Mouse (Mus musculus) hindbrain, embryonic 16.5 days (tissue): ENCODE data around the gene Prss44. TPM values are rescaled to one million over a fixed set of nuclear protein-coding genes. Genes with fewer than 3 reads are reported as not detected.
"Not testable (repeated sequence)": the region's sequence is repeated elsewhere in the genome, so short reads cannot be mapped to it uniquely, and the experiment has no call there.

Source experiments
- ATAC-seq: fragments of 200-750 bp; cut with Nextera tagmentation; 2 replicates; pipeline ENCODE4 v1.8.0; 2017; ENCODE audit warnings: moderate TSS enrichment, moderate library complexity
- H3K27ac ChIP-seq: fragments of 300-500 bp; sonication (generic); 2 replicates; pipeline ENCODE4 v1.5.1; 2014; ENCODE audit warnings: low read depth, mild to moderate bottlenecking, control low read depth, low read length, moderate library complexity
- H3K27me3 ChIP-seq: fragments of 300-500 bp; sonication (generic); replicated peaks from 2 replicates; pipeline ENCODE4 v1.6.1; 2014; ENCODE audit warnings: low read length; ENCODE audit not compliant: control insufficient read depth, insufficient read depth
- H3K36me3 ChIP-seq: fragments of 300-500 bp; sonication (generic); 2 replicates; pipeline ENCODE4 v1.6.1; 2014; ENCODE audit warnings: mild to moderate bottlenecking, low read length, moderate library complexity, mixed read lengths; ENCODE audit not compliant: control insufficient read depth, insufficient read depth
- H3K4me1 ChIP-seq: fragments of 300-500 bp; sonication (generic); 2 replicates; pipeline ENCODE4 v1.6.1; 2014; ENCODE audit warnings: low read depth, low read length; ENCODE audit not compliant: control insufficient read depth, insufficient read depth
- H3K4me2 ChIP-seq: fragments of 300-500 bp; sonication (generic); 2 replicates; pipeline ENCODE4 v1.6.1; 2014; ENCODE audit warnings: mild to moderate bottlenecking, low read length, control low read depth, moderate library complexity
- H3K4me3 ChIP-seq: fragments of 300-500 bp; sonication (generic); 2 replicates; pipeline ENCODE4 v1.5.1; 2014; ENCODE audit warnings: mild to moderate bottlenecking, low read length, control low read depth, moderate library complexity
- H3K9ac ChIP-seq: fragments of 300-500 bp; sonication (generic); 2 replicates; pipeline ENCODE4 v1.6.1; 2014; ENCODE audit warnings: low read depth, mild to moderate bottlenecking, control low read depth, low read length, moderate library complexity
- H3K9me3 ChIP-seq: fragments of 300-500 bp; sonication (generic); 2 replicates; pipeline ENCODE4 v1.6.1; 2014; ENCODE audit warnings: mild to moderate bottlenecking, low read length, moderate library complexity; ENCODE audit not compliant: control insufficient read depth
- WGBS: fragments of 180-500 bp; shearing (Covaris S2); extraction: QIAGEN DNeasy Blood & Tissue Kit; methylation state at CpG from one replicate; pipeline ENCODE4 v1.1.7; 2014; 5-methylcytosine and 5-hydroxymethylcytosine counted together
- polyA plus RNA-seq: library from polyadenylated mRNA; unstranded; fragments of >200 nt; fragmentation: Nextera tagmentation; extraction: Ambion mirVana; gene quantifications from 2 replicates; pipeline ENCODE4 v1.2.1, GENCODE M21; 2015

Prss44 gene
- polyA plus RNA-seq, 1 experiment from 2014 or later = not detected

DNA sequence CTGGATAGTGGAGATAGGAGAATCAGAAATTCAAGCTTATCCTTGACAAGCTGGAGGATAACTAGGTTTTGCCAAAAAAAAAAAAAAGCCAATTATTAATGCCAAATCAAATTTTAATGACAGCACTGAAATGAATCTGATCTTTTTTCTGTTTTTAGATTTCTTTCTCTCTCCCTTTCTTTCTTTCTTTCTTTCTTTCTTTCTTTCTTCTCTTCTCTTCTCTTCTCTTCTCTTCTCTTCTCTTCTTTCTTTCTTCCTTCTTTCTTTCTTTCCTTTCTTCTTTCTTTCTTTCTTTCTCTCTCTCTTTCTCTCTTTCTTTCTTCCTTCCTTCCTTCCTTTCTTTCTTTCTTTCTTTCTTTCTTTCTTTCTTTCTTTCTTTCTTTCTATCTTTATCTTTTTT, 6.8 kb downstream of the Prss44 start:
- not testable (repeated sequence) for H3K4me1 ChIP-seq, ATAC-seq, H3K36me3 ChIP-seq, H3K27me3 ChIP-seq, H3K9ac ChIP-seq, H3K4me2 ChIP-seq, H3K27ac ChIP-seq, H3K9me3 ChIP-seq, H3K4me3 ChIP-seq

DNA sequence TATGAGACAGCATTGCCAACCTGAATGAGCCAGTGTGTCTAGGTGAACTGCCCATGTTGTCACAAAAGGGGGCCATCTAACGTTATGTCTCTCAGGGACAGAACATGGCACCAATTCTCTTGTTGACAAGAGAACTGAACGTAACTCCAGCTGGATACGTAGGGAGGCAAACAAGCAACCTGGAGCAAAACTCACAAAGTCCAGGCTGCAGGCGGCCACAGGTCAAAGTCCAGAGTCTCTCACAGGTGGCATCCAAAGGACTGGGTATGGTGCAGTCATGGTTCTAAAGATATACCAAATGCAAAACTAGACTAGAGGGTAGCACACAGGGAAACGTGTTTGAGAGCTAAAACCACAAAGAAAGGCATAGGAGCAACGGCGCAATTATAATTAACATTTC, 7.6 kb downstream of the Prss44 start:
- no peaks in the 10 kb centered on the region for H3K36me3 ChIP-seq
- no peaks in the 10 kb centered on the region for H3K27me3 ChIP-seq
- H3K4me1 ChIP-seq = no peaks in the 10 kb centered on the region
- no peak overlapping the region for H3K4me3 ChIP-seq
- no peak overlapping the region for H3K9ac ChIP-seq
- ATAC-seq = no peak
- H3K9me3 ChIP-seq = no peaks in the 10 kb centered on the region
- no peak overlapping the region for H3K27ac ChIP-seq
- WGBS = 82% methylated on average over 7 of the region's 7 CpGs
- H3K4me2 ChIP-seq = no peak overlapping the region

DNA sequence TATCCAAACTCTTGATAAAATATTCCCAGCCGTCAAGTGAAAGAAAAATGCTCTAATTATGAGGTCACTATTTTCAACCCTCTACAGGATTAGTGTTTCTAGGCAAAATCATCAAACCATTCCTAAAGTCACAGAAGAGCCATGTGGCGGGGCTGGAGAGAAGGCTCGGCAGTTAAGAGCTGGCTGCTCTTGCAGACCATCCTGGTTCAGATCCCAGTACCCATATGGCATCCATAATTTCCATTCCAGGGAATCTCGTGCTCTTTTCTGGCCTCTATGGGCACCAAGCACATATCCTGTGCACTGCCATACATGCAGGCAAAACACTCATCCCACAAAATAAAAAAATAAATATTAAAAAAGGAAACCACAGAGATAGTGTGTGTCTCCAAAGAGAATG, 11.6 kb downstream of the Prss44 start:
- H3K27ac ChIP-seq = no peak overlapping the region
- no peaks in the 10 kb centered on the region for H3K36me3 ChIP-seq
- H3K9ac ChIP-seq = no peak overlapping the region
- H3K4me1 ChIP-seq = no peaks in the 10 kb centered on the region
- 75% methylated on average over 4 of the region's 4 CpGs for WGBS
- no peak overlapping the region for H3K4me2 ChIP-seq
- no peaks in the 10 kb centered on the region for H3K9me3 ChIP-seq
- no peak for ATAC-seq
- H3K4me3 ChIP-seq = no peak overlapping the region
- H3K27me3 ChIP-seq = no peaks in the 10 kb centered on the region

- Histone ChIP-seq H3K9me3 (no peaks in the 10 kb centered on the region), H3K4me1 (no peaks in the 10 kb centered on the region), H3K4me3 (no peak overlapping the region), H3K36me3 (no peaks in the 10 kb centered on the region), H3K9ac (no peak overlapping the region), H3K27me3 (no peaks in the 10 kb centered on the region), H3K4me2 (no peak overlapping the region), H3K27ac (no peak overlapping the region)
- WGBS = 75% methylated on average over 7 of the region's 7 CpGs
- ATAC-seq = no peak
Measured at GRCm38 (mm10) chr9:110825832-110826231, 12.0 kb downstream of the Prss44 start.

GRCm38 (mm10) chr9:110826390-110826789, 12.6 kb downstream of the Prss44 start, which contains the start of gene Prss43:
Gene Prss43 (plus strand): TSS chr9:110826690.
- Histone ChIP-seq H3K27me3 (no peaks in the 10 kb centered on the region), H3K4me1 (no peaks in the 10 kb centered on the region), H3K4me3 (no peak within 1 kb of the TSS), H3K27ac (no peak within 1 kb of the TSS), H3K9me3 (no peaks in the 10 kb centered on the region), H3K4me2 (no peak within 1 kb of the TSS), H3K36me3 (no peaks in the 10 kb centered on the region), H3K9ac (no peak within 1 kb of the TSS)
- no peak for ATAC-seq
- WGBS = 86% methylated on average over 3 of the region's 3 CpGs

DNA sequence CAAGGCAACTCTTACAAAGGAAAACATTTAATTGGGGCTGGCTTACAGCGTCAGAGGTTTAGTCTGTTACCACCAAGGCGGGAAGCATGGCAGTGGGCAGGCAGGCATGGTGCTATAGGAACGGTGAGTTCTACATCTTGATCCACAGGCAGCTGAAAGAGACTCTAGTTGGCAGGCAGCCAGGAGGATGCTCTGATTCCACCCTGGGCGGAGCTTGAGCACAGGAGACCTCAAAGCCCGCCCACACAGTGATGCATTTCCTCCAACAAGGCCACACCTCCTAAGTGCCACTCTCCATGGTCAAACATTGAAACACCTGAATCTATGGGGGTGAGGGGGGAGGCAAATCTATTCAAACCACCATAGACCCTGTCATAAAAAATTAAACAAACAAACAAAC, 19.2 kb downstream of the Prss44 start:
- Histone ChIP-seq H3K4me1 (no peaks in the 10 kb centered on the region), H3K9me3 (no peaks in the 10 kb centered on the region), H3K4me3 (no peak overlapping the region), H3K9ac (no peak overlapping the region), H3K27ac (no peak overlapping the region), H3K36me3 (no peaks in the 10 kb centered on the region), H3K4me2 (no peak overlapping the region), H3K27me3 (no peaks in the 10 kb centered on the region)
- no peak for ATAC-seq
- 80% methylated on average over 5 of the region's 5 CpGs for WGBS

DNA sequence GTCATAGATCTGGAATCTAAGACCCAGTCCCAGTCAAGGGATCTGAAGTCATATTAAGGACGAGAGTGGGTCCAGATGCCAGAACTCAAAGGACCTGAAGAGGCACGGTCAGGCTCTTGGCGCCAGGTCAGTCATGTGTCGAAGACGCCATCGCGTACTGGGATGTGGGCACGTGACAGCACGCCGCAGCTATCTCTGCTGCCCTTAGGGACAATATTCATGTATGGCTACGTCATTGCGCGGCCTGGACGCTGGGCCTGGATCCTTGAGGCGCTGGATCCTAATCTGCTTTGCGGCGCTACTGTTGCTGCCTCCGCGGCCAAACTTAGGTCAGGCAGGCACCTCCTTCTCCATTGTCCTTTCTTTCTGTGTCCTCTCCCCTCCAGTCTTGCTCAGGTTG, 20.6 kb downstream of the Prss44 start, which contains the start of gene Prss45:
Gene Prss45, plus strand, starts transcription at position 178 of the 400 bp plus-strand sequence.
- H3K4me1 ChIP-seq = no peaks in the 10 kb centered on the region
- H3K9me3 ChIP-seq = no peaks in the 10 kb centered on the region
- ATAC-seq = no peak
- no peak within 1 kb of the TSS for H3K27ac ChIP-seq
- WGBS = 81% methylated on average over 19 of the region's 19 CpGs
- H3K9ac ChIP-seq = no peak within 1 kb of the TSS
- no peak within 1 kb of the TSS for H3K4me2 ChIP-seq
- no peaks in the 10 kb centered on the region for H3K27me3 ChIP-seq
- H3K36me3 ChIP-seq = no peaks in the 10 kb centered on the region
- H3K4me3 ChIP-seq = no peak within 1 kb of the TSS

- Histone ChIP-seq H3K27me3 (no peaks in the 10 kb centered on the region), H3K9me3 (no peaks in the 10 kb centered on the region), H3K27ac (no peak overlapping the region), H3K4me2 (no peak overlapping the region), H3K4me3 (no peak overlapping the region), H3K9ac (no peak overlapping the region), H3K36me3 (no peaks in the 10 kb centered on the region), H3K4me1 (no peaks in the 10 kb centered on the region)
- WGBS = 40% methylated on average over 10 of the region's 10 CpGs
- ATAC-seq = no peak
Measured at GRCm38 (mm10) chr9:110834961-110835360, 21.2 kb downstream of the Prss44 start.

DNA sequence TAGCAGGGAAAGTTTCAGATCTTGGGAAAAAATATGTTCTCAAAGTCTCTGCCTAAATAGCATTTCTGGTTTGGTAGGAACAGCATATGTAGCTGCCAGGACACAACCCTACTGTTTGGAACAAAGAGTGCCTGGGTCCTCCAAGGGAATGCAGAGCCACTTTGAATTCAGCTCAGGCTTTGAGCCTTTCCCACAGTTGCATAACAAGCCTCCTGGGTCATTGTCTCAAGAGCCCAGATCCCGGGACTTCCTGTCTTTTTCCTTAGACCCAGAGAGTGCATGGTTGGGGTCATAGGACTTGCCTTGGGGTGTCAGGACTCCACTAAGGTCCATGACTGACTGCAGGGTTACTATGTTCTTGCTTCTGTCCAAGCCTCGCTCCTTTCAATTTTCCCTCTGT, 22.3 kb downstream of the Prss44 start:
- no peak for ATAC-seq
- Histone ChIP-seq H3K27ac (no peak overlapping the region), H3K9me3 (no peaks in the 10 kb centered on the region), H3K4me2 (no peak overlapping the region), H3K4me1 (no peaks in the 10 kb centered on the region), H3K4me3 (no peak overlapping the region), H3K36me3 (no peaks in the 10 kb centered on the region), H3K27me3 (no peaks in the 10 kb centered on the region), H3K9ac (no peak overlapping the region)
- WGBS = 54% methylated on average over 2 of the region's 2 CpGs

DNA sequence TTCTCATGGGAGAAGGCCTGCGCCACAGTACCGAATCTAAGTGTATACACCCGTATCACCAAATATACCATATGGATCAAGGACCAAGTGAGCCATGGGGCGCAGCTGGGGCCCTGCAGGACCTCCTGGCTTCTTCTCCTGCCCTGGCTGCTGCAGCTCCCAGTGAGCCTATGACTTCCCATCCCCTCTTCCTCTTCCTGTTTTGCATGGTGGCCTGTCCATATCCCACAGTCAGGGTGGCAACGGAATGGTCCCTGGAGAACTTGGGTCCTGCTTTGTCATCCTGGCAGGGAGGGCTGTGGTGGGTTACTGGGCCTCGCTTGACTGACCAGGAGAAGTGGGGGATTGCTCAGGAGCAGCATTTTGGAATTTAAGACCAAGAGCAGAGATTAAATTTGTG, 27.1 kb downstream of the Prss44 start:
- Histone ChIP-seq H3K27me3 (no peaks in the 10 kb centered on the region), H3K9me3 (no peaks in the 10 kb centered on the region), H3K4me2 (no peak overlapping the region), H3K4me1 (no peaks in the 10 kb centered on the region), H3K27ac (no peak overlapping the region), H3K9ac (no peak overlapping the region), H3K4me3 (no peak overlapping the region), H3K36me3 (no peaks in the 10 kb centered on the region)
- ATAC-seq = no peak
- 68% methylated on average over 6 of the region's 6 CpGs for WGBS
